In the genomic region with DNA sequence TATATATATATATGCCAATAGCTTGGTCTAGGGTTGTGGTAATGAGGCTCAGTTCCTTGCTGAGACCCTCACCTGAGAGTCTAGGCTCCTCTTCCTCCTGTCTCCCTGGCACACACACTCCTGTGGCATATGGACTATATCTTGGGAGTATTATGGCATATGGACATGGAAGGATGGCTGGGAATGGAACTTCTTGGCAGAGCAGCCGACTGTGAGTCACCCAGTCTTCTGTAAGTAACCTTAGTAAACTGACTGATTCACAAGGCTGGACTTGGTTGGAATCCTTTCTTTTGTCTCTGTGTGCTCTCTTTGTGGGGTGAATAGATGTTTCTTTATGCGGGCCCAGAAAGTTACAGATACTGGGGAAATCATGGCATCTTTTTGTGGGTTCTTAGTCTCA, we compare ENCODE assay signal across 14 mouse cellular contexts. TPM values are rescaled to one million over a fixed set of nuclear protein-coding genes. Genes with fewer than 3 reads are reported as not detected.
DNase-seq lines count a peak whose midpoint lies in the region; ATAC-seq lines count a peak whose summit lies in the region.
"Had no signal": no experiment of that assay in that cellular context is flagged by ENCODE, and none has a peak within 500 bp of the region (broad histone marks: within the 10 kb centered on the region; RNA-seq: fewer than 3 reads in every experiment).

No protein-coding gene starts in this region.

- 94% methylated on average over 2 of the region's 2 CpGs for WGBS in intestine, embryonic 15.5 days

- no peak for ATAC-seq in intestine, embryonic 15.5 days

- H3K4me3 ChIP-seq in intestine, embryonic 15.5 days (replicated peaks), result no peak overlapping the region
- H3K4me3 ChIP-seq: forebrain, embryonic 10.5 days; hindbrain, embryonic 12.5 days; kidney, embryonic 15.5 days; limb, embryonic 13.5 days; neural tube, embryonic 13.5 days had no signal

- H3K27me3 ChIP-seq in intestine, embryonic 15.5 days (replicated peaks), result no peaks in the 10 kb centered on the region
- H3K27me3 ChIP-seq: hindbrain, embryonic 12.5 days; kidney, embryonic 15.5 days; limb, embryonic 13.5 days; neural tube, embryonic 13.5 days had no signal

- H3K9ac ChIP-seq in intestine, embryonic 15.5 days, result no peak overlapping the region
- H3K9ac ChIP-seq: hindbrain, embryonic 12.5 days; kidney, embryonic 15.5 days; limb, embryonic 13.5 days; neural tube, embryonic 13.5 days had no signal

- H3K36me3 ChIP-seq in intestine, embryonic 15.5 days, result no peaks in the 10 kb centered on the region
- H3K36me3 ChIP-seq: forebrain, embryonic 10.5 days; hindbrain, embryonic 12.5 days; kidney, embryonic 15.5 days; limb, embryonic 13.5 days; neural tube, embryonic 13.5 days had no signal

- H3K27ac ChIP-seq in intestine, embryonic 15.5 days, result no peak overlapping the region
- H3K27ac ChIP-seq: forebrain, embryonic 10.5 days; hindbrain, embryonic 12.5 days; kidney, embryonic 15.5 days; limb, embryonic 13.5 days; neural tube, embryonic 13.5 days had no signal

- H3K4me2 ChIP-seq in intestine, embryonic 15.5 days (replicated peaks), result no peak overlapping the region
- H3K4me2 ChIP-seq: hindbrain, embryonic 12.5 days; kidney, embryonic 15.5 days; limb, embryonic 13.5 days; neural tube, embryonic 13.5 days had no signal

- peak; percentile 24 to 43 for DNase-seq in adrenal gland, postnatal 36 days
- DNase-seq in adrenal gland, postnatal 14 days, result no peak
- peak; percentile 24 for DNase-seq in layer of hippocampus, adult 11-12 months (ENCODE audit: low spot score)
- no peak for DNase-seq in layer of hippocampus, postnatal 36 days
- peak; percentile 83 for DNase-seq in NIH3T3 (ENCODE audit: low read depth)
- DNase-seq in right cerebral cortex, postnatal 10 days (ENCODE audit: low spot score in 2 of 2), result peak; percentile 40 to 49
- DNase-seq in MN1 (ENCODE audit: low spot score), result no peak
- DNase-seq: thymus, postnatal 4 days had no signal

- no peaks in the 10 kb centered on the region for H3K4me1 ChIP-seq in intestine, embryonic 15.5 days (replicated peaks)
- H3K4me1 ChIP-seq: forebrain, embryonic 10.5 days; hindbrain, embryonic 12.5 days; kidney, embryonic 15.5 days; limb, embryonic 13.5 days; neural tube, embryonic 13.5 days had no signal

- no peaks in the 10 kb centered on the region for H3K9me3 ChIP-seq in intestine, embryonic 15.5 days
- H3K9me3 ChIP-seq: forebrain, embryonic 10.5 days; hindbrain, embryonic 12.5 days; kidney, embryonic 15.5 days; limb, embryonic 13.5 days; neural tube, embryonic 13.5 days had no signal

RNA-seq across cellular contexts. Expression of gene Trim33, which starts 37.6 kb away (rescaled TPM):
- 10 to 100 TPM; 33.5 to 43.5 TPM for total RNA-seq in adrenal gland, postnatal 36 days (2021)
- 32.6 and 33.5 TPM in 2 replicates for total RNA-seq in adrenal gland, postnatal 14 days (2021)
- total RNA-seq in layer of hippocampus, postnatal 36 days (2021), result 10 to 100 TPM; 51.4 to 55.0 TPM
- polyA plus RNA-seq in intestine, embryonic 15.5 days (2015; fragmentation: Nextera tagmentation; extraction: Ambion mirVana), result 17.1 and 18.1 TPM in 2 replicates

Comparison
In these comparisons a context has a peak if more than half of its experiments do, and no peak if none do; other contexts are left out.
1. DNase-seq: peak in adrenal gland, postnatal 36 days (2 of 2), layer of hippocampus, adult 11-12 months (single experiment), NIH3T3 (single experiment) and right cerebral cortex, postnatal 10 days (2 of 2); none in adrenal gland, postnatal 14 days (single experiment), layer of hippocampus, postnatal 36 days (0 of 2) and MN1 (single experiment).